ENCODE assay signal across 8 mouse cellular contexts in genomic region chr10:84440181-84440540, GRCm38 (mm10). TPM values are rescaled to one million over a fixed set of nuclear protein-coding genes. Genes with fewer than 3 reads are reported as not detected.
DNase-seq lines count a peak whose midpoint lies in the region; ATAC-seq and TF ChIP-seq lines count a peak whose summit lies in the region.

No protein-coding gene starts in this region.

- ATAC-seq in heart, embryonic 14.5 days (ENCODE audit: insufficient number of reproducible peaks, insufficient read depth, low FRiP score, low read depth): peak; percentile 11
- ATAC-seq in granulocyte monocyte progenitor cell, adult 5-6 weeks (replicated peaks; ENCODE audit: poor library complexity, severe bottlenecking): peak; percentile 1; the same call in 1 of the 2 replicates
- no peak for ATAC-seq in megakaryocyte-erythroid progenitor cell, adult 5-6 weeks (replicated peaks; ENCODE audit: low FRiP score, low TSS enrichment, poor library complexity, severe bottlenecking)

- H3K27ac ChIP-seq in heart, embryonic 14.5 days (replicated peaks in 1 of 2; ENCODE audit: control insufficient read depth in 1 of 2, insufficient read depth in 1 of 2, low read depth in 2 of 2, low read length in 2 of 2): peak overlapping the region; percentile 85 to 94
- H3K27ac ChIP-seq in ES-E14 (ENCODE audit: insufficient read depth, low read depth, low read length, poor library complexity, severe bottlenecking): no peak overlapping the region
- H3K27ac ChIP-seq in midbrain, embryonic 10.5 days (replicated peaks): peak overlapping the region; percentile 99

- H3K27me3 ChIP-seq in heart, embryonic 14.5 days (ENCODE audit: control insufficient read depth, insufficient read depth, low read length): no peaks in the 10 kb centered on the region
- H3K27me3 ChIP-seq in midbrain, embryonic 10.5 days (ENCODE audit: low read depth, poor library complexity, severe bottlenecking): no peaks in the 10 kb centered on the region

- intact Hi-C loops in heart, postnatal 14 days (cut with DNase I): loop anchor here (5.0 kb wide), 1 partner anchor 378 kb away; no protein-coding TSS in a partner anchor

- DNase-seq in heart, postnatal 14 days: no peak
- DNase-seq in ES-E14 (ENCODE audit: low read depth, low spot score): no peak
- DNase-seq in midbrain, embryonic 10.5 days (ENCODE audit: low spot score): no peak
- no peak for DNase-seq in yolk sac, embryonic 10.5 days (ENCODE audit: low spot score)
- no peak for DNase-seq in lung, adult 18-20 months

- in situ Hi-C loops in ES-E14 (cut with MboI; ENCODE audit: low sequenced_read_pairs in 2 of 2, unreplicated experiment in 2 of 2): no loop called here

- no peaks in the 10 kb centered on the region for H3K9me3 ChIP-seq in heart, embryonic 14.5 days (ENCODE audit: control insufficient read depth, low read length)
- H3K9me3 ChIP-seq in ES-E14 (ENCODE audit: control insufficient read depth, insufficient read depth, low read depth, low read length): no peaks in the 10 kb centered on the region
- H3K9me3 ChIP-seq in midbrain, embryonic 10.5 days (replicated peaks): no peaks in the 10 kb centered on the region

- under 1% methylated on average over 32 of the region's 32 CpGs for WGBS in heart, embryonic 14.5 days
- 0% methylated on average over 32 of the region's 32 CpGs for WGBS in midbrain, embryonic 10.5 days

- H3K4me3 ChIP-seq in heart, embryonic 14.5 days (ENCODE audit: control insufficient read depth in 1 of 2, insufficient read depth in 1 of 2, low read depth in 1 of 2, low read length in 2 of 2): peak overlapping the region; percentile 79 to 83
- peak overlapping the region; percentile 73 to 93 for H3K4me3 ChIP-seq in ES-E14 (ENCODE audit: insufficient read depth in 1 of 2, low read depth in 1 of 2, low read length in 2 of 2, poor library complexity in 1 of 2, severe bottlenecking in 1 of 2)
- peak overlapping the region; percentile 94 for H3K4me3 ChIP-seq in midbrain, embryonic 10.5 days

- 0 out of 2 replicates have a peak, but pooled peaks cover 6% of the 10 kb centered on the region for H3K36me3 ChIP-seq in heart, embryonic 14.5 days (ENCODE audit: control insufficient read depth, insufficient read depth, low read length)
- H3K36me3 ChIP-seq in ES-E14 (ENCODE audit: control insufficient read depth, insufficient read depth, low read length, poor library complexity, severe bottlenecking): no peaks in the 10 kb centered on the region
- H3K36me3 ChIP-seq in midbrain, embryonic 10.5 days: peaks cover 7% of the 10 kb centered on the region

- H3K4me1 ChIP-seq in heart, embryonic 14.5 days (ENCODE audit: control insufficient read depth in 2 of 2, insufficient read depth in 2 of 2, low read length in 2 of 2): peaks cover 26 to 50% of the 10 kb centered on the region in 2 experiments
- H3K4me1 ChIP-seq in ES-E14 (ENCODE audit: control insufficient read depth in 2 of 2, insufficient read depth in 2 of 2, low read length in 2 of 2, poor library complexity in 1 of 2): peaks cover 4 to 7% of the 10 kb centered on the region in 2 experiments; a peak in 3 of 4 replicates
- peaks cover 90% of the 10 kb centered on the region for H3K4me1 ChIP-seq in midbrain, embryonic 10.5 days

- peak overlapping the region; percentile 94 for H3K9ac ChIP-seq in heart, embryonic 14.5 days (ENCODE audit: low read length)
- peak overlapping the region; percentile 68 for H3K9ac ChIP-seq in ES-E14 (ENCODE audit: insufficient read depth, low read depth, low read length, poor library complexity, severe bottlenecking)

- peak overlapping the region; percentile 82 for H3K4me2 ChIP-seq in heart, embryonic 14.5 days (ENCODE audit: low read length)

TF ChIP-seq in ES-E14, 5 proteins besides CTCF, POLR2A, EP300 and RAD21:
- TF ChIP-seq HCFC1 (IDR thresholded peaks at IDR 0.05; ENCODE audit: borderline replicate concordance, insufficient read depth, low read length) (no peak), ZC3H11A (IDR thresholded peaks at IDR 0.05; ENCODE audit: borderline replicate concordance, low read depth, low read length) (no peak), ZNF384 (IDR thresholded peaks at IDR 0.05; ENCODE audit: low read depth, low read length) (no peak), MAFK (IDR thresholded peaks at IDR 0.05; ENCODE audit: insufficient read depth, low read depth, low read length) (no peak), CHD2 (IDR thresholded peaks at IDR 0.05; ENCODE audit: low read depth, low read length) (no peak)

RNA-seq across cellular contexts. Expression of gene Nuak1, which starts 0.2 kb away (rescaled TPM):
- polyA plus RNA-seq in heart, embryonic 14.5 days (2014; fragmentation: Nextera tagmentation; extraction: Ambion mirVana): 2.6 and 3.4 TPM in 2 replicates
- total RNA-seq in heart, postnatal 14 days (2021): 10 to 100 TPM; 19.9 to 20.6 TPM
- 8.5 and 15.1 TPM in 2 replicates for total RNA-seq in ES-E14 (2012; rRNA removed)
- total RNA-seq in granulocyte monocyte progenitor cell, adult 5-6 weeks (2014; fragmentation: Nextera tagmentation): 0.53 TPM in 1 of 2 replicates, not detected in the other
- under 0.01 and 0.13 TPM in 2 replicates for total RNA-seq in granulocyte monocyte progenitor cell, adult 5-6 weeks (2017)
- polyA plus RNA-seq in midbrain, embryonic 10.5 days (2016; fragmentation: Nextera tagmentation; extraction: Ambion mirVana): 3.0 and 4.0 TPM in 2 replicates
- 3.2 and 4.0 TPM in 2 replicates for total RNA-seq in megakaryocyte-erythroid progenitor cell, adult 5-6 weeks (2014; fragmentation: Nextera tagmentation)
- 0.61 and 1.1 TPM in 2 replicates for total RNA-seq in megakaryocyte-erythroid progenitor cell, adult 5-6 weeks (2017)
